Mouse (Mus musculus): ENCODE measurements at regions not wholly inside any gene's neighbourhood (a gene's known extent, or its start where the extent isn't known, plus 50 kb on each side); places are given as distances from the start of the nearest gene placed in this dataset.

DNA sequence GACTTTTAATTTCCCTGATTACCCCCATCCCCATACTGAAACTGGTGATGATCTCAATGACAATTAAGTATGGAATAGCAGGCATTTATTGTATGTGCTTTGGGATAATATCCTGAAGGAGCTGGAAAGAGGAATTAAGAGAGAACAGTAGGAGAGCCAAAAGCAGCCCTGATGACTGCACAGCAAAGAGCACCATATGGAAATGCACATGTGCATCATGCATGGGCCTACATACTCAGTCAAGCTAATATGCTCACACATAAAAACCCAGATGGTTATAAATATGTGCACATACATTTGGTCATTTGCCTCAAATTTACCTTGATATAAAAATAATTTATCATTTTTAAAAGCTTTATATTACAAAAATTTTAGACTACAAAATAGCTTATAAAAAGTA, 259.0 kb upstream of the Chrm3 start:
- TF ChIP-seq EP300 (IDR thresholded peaks at IDR 0.05; ENCODE audit: low read depth in 1 of 2, low read length in 2 of 2) (no peak), MXI1 (IDR thresholded peaks at IDR 0.05; ENCODE audit: low read depth, low read length) (no peak), CTCF (IDR thresholded peaks at IDR 0.05 in 2 of 3, conservative IDR thresholded peaks at IDR 0.05 in 1 of 3; ENCODE audit: control insufficient read depth in 1 of 3, insufficient read depth in 1 of 3, low read depth in 2 of 3, low read length in 3 of 3, poor library complexity in 1 of 3, severe bottlenecking in 1 of 3) (no peak), SIN3A (IDR thresholded peaks at IDR 0.05; ENCODE audit: low read length) (no peak), POLR2AphosphoS2 (IDR thresholded peaks at IDR 0.05; ENCODE audit: low read length) (no peak), CHD2 (IDR thresholded peaks at IDR 0.05; ENCODE audit: low read length) (no peak), GATA1 (IDR thresholded peaks at IDR 0.05; ENCODE audit: low read depth, low read length) (no peak)

Measured in MEL (cell line).